Mouse (Mus musculus): Measurements from ENCODE around the gene Lrrc10.

DNA sequence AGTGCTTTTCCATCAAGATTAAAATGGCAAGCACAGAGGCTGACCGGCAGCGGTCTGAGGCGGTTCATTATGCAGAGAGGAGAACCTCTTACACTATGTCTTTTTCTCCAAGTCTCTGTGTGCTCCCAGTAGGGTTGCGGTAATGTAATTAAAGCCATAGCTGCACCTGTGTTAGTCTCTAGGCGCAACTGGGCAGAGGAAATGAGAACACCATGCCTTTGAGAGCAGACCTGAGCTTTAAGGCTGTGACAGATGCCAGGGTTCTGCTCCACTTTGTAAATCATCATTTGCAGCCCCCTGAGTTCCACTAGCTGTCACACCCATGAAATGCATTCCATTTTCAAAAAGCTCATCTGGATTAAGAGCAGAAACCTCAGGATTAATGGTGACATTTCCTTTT, 40.4 kb upstream of the Lrrc10 start:
- TF ChIP-seq HCFC1 (IDR thresholded peaks at IDR 0.05; ENCODE audit: borderline replicate concordance, insufficient read depth, low read length) (no peak), CHD2 (IDR thresholded peaks at IDR 0.05; ENCODE audit: low read depth, low read length) (no peak), ZNF384 (IDR thresholded peaks at IDR 0.05; ENCODE audit: low read depth, low read length) (no peak), MAFK (IDR thresholded peaks at IDR 0.05; ENCODE audit: insufficient read depth, low read depth, low read length) (no peak), ZC3H11A (IDR thresholded peaks at IDR 0.05; ENCODE audit: borderline replicate concordance, low read depth, low read length) (no peak)

Measured in ES-E14 (cell line).